Mouse (Mus musculus) hindbrain, embryonic 12.5 days (tissue): ENCODE results near the gene Top1. TPM values are rescaled to one million over a fixed set of nuclear protein-coding genes. Genes with fewer than 3 reads are reported as not detected.
"Not testable (repeated sequence)": the region's sequence is repeated elsewhere in the genome, so short reads cannot be mapped to it uniquely, and the experiment has no call there.

Experiments
- ATAC-seq: fragments of 200-750 bp; cut with Nextera tagmentation; 2 replicates; pipeline ENCODE4 v1.8.0; 2017; ENCODE audit warnings: moderate TSS enrichment; ENCODE audit not compliant: low FRiP score
- H3K27ac ChIP-seq: fragments of 300-500 bp; sonication (generic); 2 replicates; pipeline ENCODE4 v1.5.1; 2016; ENCODE audit warnings: mild to moderate bottlenecking
- H3K27me3 ChIP-seq: fragments of 300-500 bp; sonication (generic); 2 replicates; pipeline ENCODE4 v1.6.1; 2016; ENCODE audit warnings: mild to moderate bottlenecking
- H3K36me3 ChIP-seq: fragments of 300-500 bp; sonication (generic); 2 replicates; pipeline ENCODE4 v1.6.1; 2016; ENCODE audit warnings: mild to moderate bottlenecking
- H3K4me1 ChIP-seq: fragments of 300-500 bp; sonication (generic); 2 replicates; pipeline ENCODE4 v1.6.1; 2016
- H3K4me2 ChIP-seq: fragments of 300-500 bp; sonication (generic); replicated peaks from 2 replicates; pipeline ENCODE4 v1.6.1; 2016; ENCODE audit warnings: mild to moderate bottlenecking
- H3K4me3 ChIP-seq: fragments of 300-500 bp; sonication (generic); 2 replicates; pipeline ENCODE4 v1.5.1; 2016; ENCODE audit warnings: mild to moderate bottlenecking
- H3K9ac ChIP-seq: fragments of 300-500 bp; sonication (generic); 2 replicates; pipeline ENCODE4 v1.6.1; 2016; ENCODE audit warnings: mild to moderate bottlenecking, moderate library complexity
- H3K9me3 ChIP-seq: fragments of 300-500 bp; sonication (generic); replicated peaks from 2 replicates; pipeline ENCODE4 v1.6.1; 2016; ENCODE audit warnings: mild to moderate bottlenecking
- WGBS: fragments of 180-500 bp; shearing (Covaris S2); methylation state at CpG from one replicate; pipeline ENCODE4 v1.1.7; 2016; 5-methylcytosine and 5-hydroxymethylcytosine counted together
- polyA plus RNA-seq: library from polyadenylated mRNA; unstranded; fragments of >200 nt; fragmentation: Nextera tagmentation; extraction: Ambion mirVana; gene quantifications from 2 replicates; pipeline ENCODE4 v1.2.1, GENCODE M21; 2016

Gene Top1
- polyA plus RNA-seq, 1 experiment from 2014 or later = 122 TPM

DNA sequence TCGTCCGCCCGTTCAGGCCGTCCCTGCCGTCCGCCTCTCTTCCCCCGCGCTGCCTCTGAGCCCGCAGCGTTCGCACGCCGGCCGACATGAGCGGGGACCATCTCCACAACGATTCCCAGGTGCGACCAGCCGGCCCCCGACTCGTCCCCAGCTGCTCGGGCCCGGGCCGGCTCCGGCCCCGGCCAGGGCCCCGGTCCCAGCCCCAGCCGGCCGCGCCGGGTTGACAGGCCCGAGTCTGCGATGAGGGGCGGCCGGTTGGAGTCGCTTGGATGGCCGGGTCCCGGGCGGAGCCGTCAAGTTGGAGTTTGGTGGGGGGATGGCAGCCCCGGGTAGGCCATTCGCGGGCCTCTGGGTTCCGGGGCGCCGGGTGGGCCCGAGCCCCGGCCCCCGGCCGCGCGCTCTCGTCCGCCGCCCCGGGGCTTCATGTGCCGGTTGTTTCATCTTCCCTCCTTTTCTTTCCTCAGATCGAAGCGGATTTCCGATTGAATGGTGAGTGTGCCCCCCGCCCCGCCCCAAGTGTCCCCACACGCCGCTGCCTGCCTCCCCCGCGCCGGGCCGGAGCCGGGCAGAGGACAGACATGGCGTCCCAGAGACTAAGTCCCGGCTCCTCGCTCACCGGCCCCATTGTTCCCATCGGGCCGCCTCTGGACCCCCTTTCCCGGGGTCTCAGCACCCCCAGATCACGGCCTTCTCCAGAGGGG lies 606 bp downstream of the Top1 start:
- no peaks in the 10 kb centered on the region for H3K27me3 ChIP-seq
- H3K27ac ChIP-seq = peak overlapping the region; percentile 99
- peak; percentile 64 for ATAC-seq
- H3K4me2 ChIP-seq = peak overlapping the region; percentile 61
- H3K4me1 ChIP-seq = peaks cover 22% of the 10 kb centered on the region
- no peaks in the 10 kb centered on the region for H3K9me3 ChIP-seq
- WGBS = under 1% methylated on average over 74 of the region's 76 CpGs
- peak overlapping the region; percentile 100 for H3K9ac ChIP-seq
- H3K4me3 ChIP-seq = peak overlapping the region; percentile 100
- no peaks in the 10 kb centered on the region for H3K36me3 ChIP-seq

DNA sequence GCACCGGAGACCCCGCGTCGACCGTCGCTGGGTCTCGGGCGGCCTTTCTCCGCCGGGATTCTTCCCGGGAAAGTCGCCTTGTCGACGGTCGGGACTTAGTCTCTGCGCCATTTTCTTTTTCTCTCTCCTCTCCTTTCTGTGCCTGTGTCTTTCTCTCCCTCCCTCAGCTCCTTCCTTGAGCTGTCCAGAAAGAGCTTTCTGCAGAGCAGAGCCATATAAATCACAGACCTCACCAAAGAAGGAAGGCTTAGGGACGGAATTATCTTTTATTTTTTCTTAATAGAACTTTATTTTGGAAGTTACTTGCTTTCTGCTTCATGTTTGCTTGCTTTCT lies 1.1 kb downstream of the Top1 start:
- Histone ChIP-seq H3K36me3 (no peaks in the 10 kb centered on the region), H3K4me1 (peaks cover 23% of the 10 kb centered on the region), H3K9ac (peak overlapping the region; percentile 100), H3K27me3 (no peaks in the 10 kb centered on the region), H3K9me3 (no peaks in the 10 kb centered on the region), H3K27ac (peak overlapping the region; percentile 99), H3K4me3 (peak overlapping the region; percentile 100), H3K4me2 (peak overlapping the region; percentile 61)
- under 1% methylated on average over 17 of the region's 17 CpGs for WGBS
- no peak for ATAC-seq

DNA sequence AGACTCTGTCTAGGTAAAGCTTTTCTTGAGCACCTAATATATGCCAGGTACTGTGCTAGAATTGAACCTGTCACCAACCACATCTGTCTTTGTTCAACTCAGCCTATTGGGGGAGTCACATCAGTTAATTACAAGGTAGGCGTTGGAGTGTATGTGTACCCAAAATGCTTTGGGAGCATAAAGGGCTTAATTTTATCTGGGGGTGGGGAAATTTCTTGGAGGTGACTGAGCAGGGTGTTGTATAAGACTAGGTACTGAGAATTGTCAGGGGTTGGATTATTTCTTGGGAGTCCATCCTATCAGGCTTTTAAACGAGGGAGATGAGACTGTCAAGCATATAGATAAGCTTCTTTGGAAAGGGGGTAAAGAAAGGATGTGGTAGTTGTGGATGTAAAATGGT lies 2.4 kb downstream of the Top1 start:
- no peaks in the 10 kb centered on the region for H3K27me3 ChIP-seq
- peak overlapping the region; percentile 61 for H3K4me2 ChIP-seq
- peak overlapping the region; percentile 100 for H3K9ac ChIP-seq
- ATAC-seq = no peak
- no peaks in the 10 kb centered on the region for H3K9me3 ChIP-seq
- H3K27ac ChIP-seq = no peak overlapping the region
- WGBS = 37% methylated on average over 2 of the region's 2 CpGs
- H3K36me3 ChIP-seq = peaks cover 8% of the 10 kb centered on the region; the same call in 1 of the 2 replicates
- H3K4me3 ChIP-seq = peak overlapping the region; percentile 100
- peaks cover 23% of the 10 kb centered on the region for H3K4me1 ChIP-seq

DNA sequence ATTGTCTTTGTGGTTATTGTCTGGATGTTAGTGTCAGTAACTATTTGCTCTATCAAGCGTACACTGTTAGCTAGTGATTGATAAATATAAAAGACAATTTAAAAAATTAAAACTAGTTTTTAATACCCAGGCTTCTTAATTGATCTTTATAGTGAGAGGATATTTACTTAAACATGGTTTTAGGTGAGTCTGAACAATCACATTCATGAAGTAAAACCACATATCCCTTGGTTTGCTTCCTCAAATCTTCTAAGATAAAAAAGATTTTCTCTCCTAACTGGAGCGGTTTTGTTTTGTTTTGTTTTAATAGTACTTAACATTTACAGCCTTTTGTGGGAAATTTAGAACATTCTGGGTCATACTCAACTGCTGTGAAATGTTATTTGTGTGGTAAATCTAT lies 3.4 kb downstream of the Top1 start:
- H3K9ac ChIP-seq = no peak overlapping the region
- ATAC-seq = no peak

DNA sequence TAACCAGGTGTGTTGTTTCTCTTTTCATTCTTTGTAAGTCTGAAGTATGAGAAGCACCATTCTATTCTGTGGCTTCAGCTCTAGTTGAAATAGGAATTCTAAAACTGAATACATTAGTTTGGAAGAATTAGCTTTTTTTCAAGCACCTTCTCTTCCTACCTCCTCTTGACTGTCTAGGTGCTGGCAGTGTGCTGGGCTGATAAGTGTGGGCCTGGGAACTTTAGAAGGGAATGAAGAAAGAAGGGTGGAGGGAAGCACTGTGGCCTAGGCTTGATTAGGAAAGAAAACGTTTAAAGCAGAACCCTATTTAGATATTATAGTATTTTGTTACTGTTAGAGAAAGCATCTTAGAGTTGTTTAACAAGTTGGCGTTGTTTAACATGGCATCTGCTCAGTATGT lies 5.5 kb downstream of the Top1 start:
- Histone ChIP-seq H3K36me3 (peaks cover 26% of the 10 kb centered on the region), H3K9me3 (no peaks in the 10 kb centered on the region), H3K4me3 (no peak overlapping the region), H3K4me2 (no peak overlapping the region), H3K4me1 (peaks cover 30% of the 10 kb centered on the region), H3K27ac (no peak overlapping the region), H3K9ac (no peak overlapping the region), H3K27me3 (no peaks in the 10 kb centered on the region)
- 83% methylated on average over 2 of the region's 2 CpGs for WGBS
- no peak for ATAC-seq

More for the DNA sequence above, 3.4 kb downstream of the Top1 start:
- Histone ChIP-seq H3K9me3 (no peaks in the 10 kb centered on the region), H3K4me3 (peak overlapping the region; percentile 30), H3K4me1 (peaks cover 23% of the 10 kb centered on the region), H3K36me3 (peaks cover 14% of the 10 kb centered on the region), H3K27me3 (no peaks in the 10 kb centered on the region), H3K27ac (no peak overlapping the region), H3K4me2 (peak overlapping the region; percentile 61)
- 81% methylated on average over 2 of the region's 2 CpGs for WGBS

DNA sequence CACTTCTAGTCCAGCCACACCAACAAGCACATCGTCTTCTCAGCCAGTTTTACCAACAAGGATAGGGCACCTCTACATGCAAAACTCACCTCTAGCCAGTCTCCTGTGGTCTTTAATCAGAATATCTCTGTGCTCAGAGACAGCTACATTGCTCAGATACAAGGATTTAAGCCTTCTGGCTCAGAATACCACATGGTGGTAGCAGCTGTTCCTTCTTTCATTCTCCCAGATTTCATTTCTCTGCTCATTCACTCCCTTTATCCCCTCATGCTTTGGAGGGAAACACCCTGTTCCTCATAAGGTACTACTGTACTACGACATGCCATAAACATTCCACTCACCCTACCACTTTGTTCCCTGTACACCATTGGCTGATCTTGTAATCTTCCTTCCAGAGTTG lies 7.5 kb downstream of the Top1 start:
- Histone ChIP-seq H3K27ac (no peak overlapping the region), H3K27me3 (no peaks in the 10 kb centered on the region), H3K9me3 (no peaks in the 10 kb centered on the region), H3K9ac (no peak overlapping the region), H3K36me3 (peaks cover 29% of the 10 kb centered on the region), H3K4me2 (no peak overlapping the region), H3K4me3 (no peak overlapping the region), H3K4me1 (peaks cover 22% of the 10 kb centered on the region)
- no peak for ATAC-seq
- WGBS = 87% methylated on average over 2 of the region's 2 CpGs

DNA sequence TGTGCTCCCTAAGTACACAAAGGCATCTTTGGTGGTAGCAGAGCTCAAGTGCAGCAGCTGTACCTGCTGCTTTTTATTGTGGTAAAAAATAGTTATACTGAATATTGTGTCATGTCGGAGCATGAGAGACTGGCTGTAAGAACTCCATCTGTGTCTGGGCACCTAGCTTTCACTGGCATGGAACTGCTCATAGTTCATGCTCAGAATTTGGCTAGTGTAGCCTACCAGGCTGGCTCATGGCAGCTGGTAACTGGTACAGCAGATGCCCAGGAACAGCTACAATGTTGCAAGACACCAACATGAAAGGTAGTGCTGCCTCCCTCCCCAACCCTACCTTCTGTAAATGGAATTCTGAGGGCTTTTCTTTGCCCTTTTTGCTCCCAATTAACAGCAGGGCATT lies 9.9 kb downstream of the Top1 start:
- H3K36me3 ChIP-seq = peaks cover 32% of the 10 kb centered on the region
- no peak for ATAC-seq
- no peaks in the 10 kb centered on the region for H3K9me3 ChIP-seq
- no peak overlapping the region for H3K27ac ChIP-seq
- 91% methylated on average over 1 of the region's 1 CpGs for WGBS
- H3K27me3 ChIP-seq = no peaks in the 10 kb centered on the region
- H3K4me3 ChIP-seq = no peak overlapping the region
- no peak overlapping the region for H3K9ac ChIP-seq
- H3K4me1 ChIP-seq = peaks cover 12% of the 10 kb centered on the region; the same call in 1 of the 2 replicates
- H3K4me2 ChIP-seq = no peak overlapping the region

DNA sequence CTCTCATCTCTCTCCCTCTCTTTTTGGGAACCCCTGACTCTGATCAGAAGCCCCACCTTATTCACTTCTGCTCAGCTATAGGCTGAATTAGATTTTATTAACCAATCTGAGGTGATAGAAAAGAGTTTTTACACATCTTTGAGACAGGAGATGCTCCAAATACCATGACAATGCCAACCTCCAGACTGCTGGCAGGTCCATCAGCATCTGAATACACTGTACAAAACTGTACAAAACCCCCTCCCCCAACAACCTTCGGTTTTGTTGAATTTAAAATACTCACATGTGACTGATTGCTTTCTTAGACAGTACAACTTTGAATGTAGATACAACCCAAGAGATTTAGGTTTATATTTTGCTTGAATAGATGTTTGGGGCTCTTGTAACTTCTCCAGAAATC lies 10.5 kb downstream of the Top1 start:
- Histone ChIP-seq H3K9ac (no peak overlapping the region), H3K9me3 (no peaks in the 10 kb centered on the region), H3K27me3 (no peaks in the 10 kb centered on the region), H3K4me1 (peaks cover 9% of the 10 kb centered on the region; the same call in 1 of the 2 replicates), H3K36me3 (peaks cover 32% of the 10 kb centered on the region), H3K4me2 (no peak overlapping the region), H3K4me3 (no peak overlapping the region), H3K27ac (no peak overlapping the region)
- no peak for ATAC-seq
- WGBS = 100% methylated on average over 1 of the region's 1 CpGs

DNA sequence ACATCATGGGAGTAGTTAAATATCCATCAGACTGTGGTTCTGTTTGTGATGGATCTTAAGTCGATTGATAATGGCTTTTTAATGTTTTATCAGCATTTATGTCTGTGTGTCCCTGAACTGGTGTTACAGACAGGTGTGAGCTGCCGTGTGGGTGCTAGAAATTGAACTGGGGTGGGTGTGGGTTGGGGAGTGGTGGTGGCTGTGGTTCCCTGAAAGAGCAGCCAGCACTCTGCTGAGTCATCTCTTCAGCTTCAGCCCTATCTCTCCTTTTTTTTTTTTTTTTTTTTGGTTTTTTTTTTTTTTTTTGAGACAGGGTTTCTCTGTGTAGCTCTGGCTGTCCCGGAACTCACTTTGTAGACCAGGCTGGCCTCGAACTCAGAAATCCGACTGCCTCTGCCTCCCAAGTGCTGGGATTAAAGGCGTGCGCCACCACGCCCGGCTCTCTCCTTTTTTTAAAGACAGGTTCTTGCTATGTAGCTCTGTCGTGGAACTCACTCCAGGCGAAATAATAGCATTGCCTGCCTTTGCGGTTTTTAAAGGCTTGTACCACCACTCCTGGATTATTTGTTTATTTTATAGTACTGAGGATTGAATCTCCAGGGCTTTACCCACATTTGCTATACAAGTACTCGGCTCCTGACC lies 12.2 kb downstream of the Top1 start:
- no peak overlapping the region for H3K9ac ChIP-seq
- no peak overlapping the region for H3K4me2 ChIP-seq
- H3K9me3 ChIP-seq = no peaks in the 10 kb centered on the region
- no peak overlapping the region for H3K27ac ChIP-seq
- no peak for ATAC-seq
- no peak overlapping the region for H3K4me3 ChIP-seq
- H3K36me3 ChIP-seq = peaks cover 30% of the 10 kb centered on the region
- peaks cover 8% of the 10 kb centered on the region; the same call in 1 of the 2 replicates for H3K4me1 ChIP-seq
- WGBS = 95% methylated on average over 13 of the region's 13 CpGs
- H3K27me3 ChIP-seq = no peaks in the 10 kb centered on the region

DNA sequence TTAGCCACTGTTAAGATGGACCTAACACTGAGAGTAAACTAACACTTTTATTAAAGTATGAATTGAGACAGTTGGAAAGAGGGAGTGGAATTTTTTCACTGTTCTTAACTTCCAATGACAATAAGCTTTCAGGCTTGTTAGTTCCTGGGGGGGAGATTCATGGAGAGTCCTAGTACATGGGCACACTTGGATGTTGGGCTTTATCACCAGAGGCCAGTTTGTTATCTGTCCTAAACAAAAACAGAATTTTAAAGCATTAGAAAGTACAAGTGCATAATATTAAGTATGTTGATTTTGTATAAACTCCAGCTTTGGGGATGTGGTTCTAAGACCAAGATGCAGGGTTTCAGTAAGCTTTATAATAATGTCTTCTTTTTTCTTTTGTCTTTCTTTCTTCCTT lies 13.1 kb downstream of the Top1 start:
- no peaks in the 10 kb centered on the region for H3K9me3 ChIP-seq

DNA sequence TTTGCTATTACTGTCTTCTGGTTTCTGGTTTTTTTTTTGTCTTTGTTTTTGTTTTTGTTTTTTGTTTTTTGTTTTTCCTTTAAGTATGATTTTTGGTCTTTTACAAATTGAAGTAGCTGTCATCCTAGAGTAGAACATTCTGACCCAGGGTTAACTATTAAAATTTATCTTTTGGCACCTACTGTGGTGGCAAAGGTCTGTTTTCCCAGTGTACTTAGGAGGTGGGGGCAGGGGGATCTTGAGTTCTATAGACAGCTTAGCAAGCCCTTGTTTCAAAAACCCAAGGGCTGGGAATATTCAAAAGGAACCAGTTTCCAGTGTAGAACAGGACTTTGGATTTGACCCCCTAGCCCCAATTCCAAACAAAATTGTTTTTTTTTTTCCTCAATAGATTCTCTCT lies 18.7 kb downstream of the Top1 start:
- Histone ChIP-seq H3K4me1 (no peaks in the 10 kb centered on the region), H3K9me3 (no peaks in the 10 kb centered on the region), H3K4me2 (no peak overlapping the region), H3K9ac (no peak overlapping the region), H3K36me3 (peaks cover 5% of the 10 kb centered on the region; the same call in 1 of the 2 replicates), H3K27ac (no peak overlapping the region), H3K27me3 (no peaks in the 10 kb centered on the region), H3K4me3 (no peak overlapping the region)
- ATAC-seq = no peak

More for the DNA sequence above, 13.1 kb downstream of the Top1 start:
- no peak overlapping the region for H3K4me2 ChIP-seq
- no peak overlapping the region for H3K9ac ChIP-seq
- peaks cover 8% of the 10 kb centered on the region; the same call in 1 of the 2 replicates for H3K4me1 ChIP-seq
- no peak for ATAC-seq
- H3K27me3 ChIP-seq = no peaks in the 10 kb centered on the region
- H3K27ac ChIP-seq = no peak overlapping the region
- H3K36me3 ChIP-seq = peaks cover 24% of the 10 kb centered on the region
- no peak overlapping the region for H3K4me3 ChIP-seq

DNA sequence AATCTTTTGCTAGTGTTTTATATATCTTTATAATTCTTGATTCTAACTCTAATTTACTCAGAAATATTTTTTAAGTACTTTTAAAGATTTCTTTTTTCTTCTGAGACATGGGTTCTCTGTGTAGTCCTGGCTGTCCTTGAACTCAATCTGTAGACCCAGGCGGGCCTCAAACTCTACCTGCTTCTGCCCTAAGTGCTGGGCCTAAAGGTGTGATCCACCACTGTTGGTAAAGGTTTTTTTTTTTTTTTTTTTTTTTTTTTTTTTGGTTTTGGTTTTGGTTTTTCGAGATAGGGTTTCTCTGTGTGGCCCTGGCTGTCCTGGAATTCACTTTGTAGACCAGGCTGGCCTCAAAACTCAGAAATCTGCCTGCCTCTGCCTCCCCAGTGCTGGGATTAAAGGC lies 19.3 kb downstream of the Top1 start:
- not testable (repeated sequence) for ATAC-seq, H3K36me3 ChIP-seq, H3K27ac ChIP-seq, H3K9me3 ChIP-seq, H3K27me3 ChIP-seq, H3K4me1 ChIP-seq, H3K4me3 ChIP-seq, H3K9ac ChIP-seq, H3K4me2 ChIP-seq
- 94% methylated on average over 2 of the region's 2 CpGs for WGBS

DNA sequence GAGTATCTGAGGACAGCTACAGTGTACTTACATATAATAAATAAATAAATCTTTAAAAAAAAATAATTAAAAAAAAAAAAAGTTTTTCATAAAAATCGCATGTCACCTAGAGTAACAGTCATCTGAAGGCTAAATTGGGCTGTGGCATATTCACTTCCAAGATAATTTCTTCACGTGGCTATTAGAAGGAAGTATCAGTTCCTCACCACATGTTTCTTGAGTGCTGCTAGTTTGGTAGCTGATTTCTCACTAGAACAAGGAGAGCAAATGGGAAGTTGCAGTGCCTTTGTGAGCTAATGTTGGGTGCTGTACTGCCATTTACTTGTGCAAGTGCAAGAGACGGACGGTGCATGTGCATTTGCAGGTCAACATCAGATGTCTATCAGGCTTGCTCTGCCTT lies 21.6 kb downstream of the Top1 start:
- H3K36me3 ChIP-seq = peaks cover 15% of the 10 kb centered on the region
- H3K27ac ChIP-seq = no peak overlapping the region
- WGBS = 91% methylated on average over 4 of the region's 4 CpGs

More for the DNA sequence above, 21.6 kb downstream of the Top1 start:
- H3K4me3 ChIP-seq = no peak overlapping the region
- ATAC-seq = no peak
- H3K27me3 ChIP-seq = no peaks in the 10 kb centered on the region
- no peak overlapping the region for H3K9ac ChIP-seq
- no peaks in the 10 kb centered on the region for H3K9me3 ChIP-seq
- H3K4me1 ChIP-seq = no peaks in the 10 kb centered on the region
- H3K4me2 ChIP-seq = no peak overlapping the region
